Mouse (Mus musculus) Patski (cell line): ENCODE results near the gene Ttc39d. TPM values are rescaled to one million over a fixed set of nuclear protein-coding genes. Genes with fewer than 3 reads are reported as not detected.
"Not testable (repeated sequence)": the region's sequence is repeated elsewhere in the genome, so short reads cannot be mapped to it uniquely, and the experiment has no call there.

Experiments used
- ATAC-seq: fragments of 100-300 bp; one replicate; pipeline ENCODE4 v1.8.0; 2021
- CTCF ChIA-PET: fragments of 350-600 bp; sonication (Branson Sonifier 250); formaldehyde crosslinking; loops from one replicate; lab custom pipeline; 2022; ENCODE audit warnings: inconsistent platforms; lab: Charles Lee
- POLR2A ChIA-PET: fragments of 350-600 bp; sonication (Branson Sonifier 250); formaldehyde crosslinking; loops from one replicate; lab custom pipeline; 2022; ENCODE audit warnings: antibody characterized with exemption, inconsistent platforms; lab: Charles Lee
- DNase-seq: peaks from one replicate; pipeline ENCODE4 v3.0.0-alpha.2; 2011; ENCODE audit warnings: low read depth, low spot score
- H3K27me3 ChIP-seq: fragments of 371-371 bp; one replicate; pipeline ENCODE4 v1.5.1; 2021
- CTCF ChIP-seq: fragments of 100-300 bp; IDR thresholded peaks from one replicate; pipeline ENCODE4 v1.5.1; 2021
- in situ Hi-C: fragments of 300-500 bp; cut with MboI; formaldehyde crosslinking; loops from 3 replicates; pipeline ENCODE4 v1.11.1; 2018; ENCODE audit warnings: low pct_unique_long_range_greater_than_20kb, mixed read lengths
- polyA plus RNA-seq: library from polyadenylated mRNA; unstranded; gene quantifications from one replicate; pipeline ENCODE4 v1.2.3, GENCODE M21; 2021

Gene Ttc39d
- polyA plus RNA-seq, 1 experiment from 2014 or later = 0.14 TPM

DNA sequence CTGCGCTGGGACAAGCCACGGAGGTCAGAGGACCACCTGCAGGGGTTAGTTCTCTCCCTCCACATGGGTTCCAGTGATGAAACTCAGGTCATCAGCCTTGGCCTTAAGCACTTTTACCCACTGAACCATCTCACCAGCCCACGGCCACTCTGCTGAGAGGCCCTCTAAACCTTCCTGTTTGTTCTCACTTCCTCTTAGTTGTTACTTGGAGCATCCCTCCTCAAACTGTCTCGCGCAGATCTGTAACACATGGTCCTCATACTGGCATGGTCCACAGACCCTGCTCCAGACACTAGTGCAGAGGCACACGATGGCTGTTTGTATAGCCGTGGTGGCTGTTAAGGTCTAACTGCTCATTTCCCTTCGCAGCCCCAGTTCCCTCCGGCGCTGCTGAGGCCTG is 23.6 kb upstream of the Ttc39d start:
- in situ Hi-C loops = loop anchor here (5.0 to 25.0 kb wide), 3 partner anchors 136 to 521 kb away; no protein-coding TSS in a partner anchor
- TF ChIP-seq CTCF = no peak
- no peak for ATAC-seq
- no peak for DNase-seq
- no peaks in the 10 kb centered on the region for H3K27me3 ChIP-seq
- ChIA-PET CTCF (no interaction called here), POLR2A (no interaction called here)

DNA sequence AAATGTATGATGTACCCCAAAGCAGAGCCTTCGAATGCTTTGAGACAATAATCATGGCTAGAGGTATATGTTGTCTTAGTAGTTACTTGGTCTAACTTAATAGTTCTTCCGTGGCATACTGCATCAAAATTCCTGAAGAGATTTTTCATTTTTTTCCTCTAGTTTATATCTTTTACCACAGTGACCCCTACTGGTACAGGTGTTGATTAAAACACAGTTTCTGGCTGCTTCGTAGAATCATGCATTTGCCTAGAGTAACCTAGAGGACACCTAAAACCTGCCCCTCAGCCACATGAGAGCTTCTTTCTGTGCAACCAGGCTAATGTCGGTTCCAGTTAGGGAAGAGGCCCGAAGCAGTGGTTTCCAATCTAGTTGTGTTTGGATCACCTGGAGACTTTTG is 14.2 kb upstream of the Ttc39d start:
- TF ChIP-seq CTCF = peak; percentile 55
- in situ Hi-C loops = loop anchor here (5.0 to 25.0 kb wide), 2 partner anchors 331 to 531 kb away; no protein-coding TSS in a partner anchor
- POLR2A ChIA-PET = no interaction called here
- H3K27me3 ChIP-seq = no peaks in the 10 kb centered on the region
- CTCF ChIA-PET = no interaction called here
- ATAC-seq (no peak), DNase-seq (no peak)

DNA sequence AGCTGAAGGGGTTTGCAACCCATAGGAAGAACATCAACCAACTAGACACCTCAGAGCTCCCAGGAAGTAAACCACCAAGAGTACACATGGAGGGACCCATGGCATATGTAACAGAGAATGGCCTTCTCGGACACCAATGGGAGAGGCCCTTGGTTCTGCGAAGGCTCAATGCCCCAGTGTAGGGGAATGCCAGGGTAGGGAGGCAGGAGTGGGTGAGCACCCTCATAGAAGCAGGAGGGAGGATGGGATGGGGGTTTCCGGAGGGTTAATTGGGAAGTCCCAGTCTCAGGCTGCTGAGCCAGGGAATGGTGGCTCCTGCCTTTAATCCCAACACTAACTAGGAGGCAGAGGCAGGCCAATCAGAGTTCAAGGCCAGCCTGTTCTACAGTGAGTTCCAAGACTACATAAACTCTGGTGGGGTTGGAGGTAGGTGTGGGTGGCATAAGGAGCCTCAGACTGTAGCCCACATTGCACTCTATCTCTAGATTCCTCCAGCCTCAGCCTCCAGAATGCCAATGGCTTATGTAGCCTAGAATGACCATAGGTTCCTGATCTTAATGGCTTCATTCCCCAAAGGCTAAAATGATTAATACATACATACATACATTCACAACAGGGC is 8.0 kb upstream of the Ttc39d start:
- no peak for ATAC-seq

DNA sequence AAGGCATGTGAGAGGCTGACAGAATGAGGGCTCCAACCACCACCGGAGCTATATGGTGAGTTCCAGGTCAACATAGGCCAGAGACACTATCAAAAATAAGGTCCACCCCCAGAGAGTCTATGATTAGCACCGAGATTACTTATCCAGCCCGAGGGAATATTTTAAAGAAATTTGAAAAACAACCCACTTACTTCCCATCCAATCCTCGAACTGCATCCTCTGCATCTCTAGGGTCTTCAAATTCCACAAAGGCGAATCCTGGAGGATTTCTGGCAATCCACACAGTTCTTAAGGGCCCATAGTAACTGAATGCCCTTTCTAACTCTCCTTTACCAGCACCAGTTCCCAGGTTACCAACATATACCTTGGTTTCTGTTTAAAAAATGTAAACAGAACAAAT is 1.6 kb upstream of the Ttc39d start:
- ATAC-seq (no peak), DNase-seq (no peak)
- TF ChIP-seq CTCF = no peak
- ChIA-PET CTCF (no interaction called here), POLR2A (no interaction called here)
- in situ Hi-C loops = no loop called here
- H3K27me3 ChIP-seq = no peaks in the 10 kb centered on the region

More for the DNA sequence above, 8.0 kb upstream of the Ttc39d start:
- DNase-seq = no peak
- ChIA-PET POLR2A (no interaction called here), CTCF (no interaction called here)
- no peaks in the 10 kb centered on the region for H3K27me3 ChIP-seq
- no peak for TF ChIP-seq CTCF
- in situ Hi-C loops = loop anchor here (25.0 kb wide), 1 partner anchor 537 kb away; no protein-coding TSS in a partner anchor

DNA sequence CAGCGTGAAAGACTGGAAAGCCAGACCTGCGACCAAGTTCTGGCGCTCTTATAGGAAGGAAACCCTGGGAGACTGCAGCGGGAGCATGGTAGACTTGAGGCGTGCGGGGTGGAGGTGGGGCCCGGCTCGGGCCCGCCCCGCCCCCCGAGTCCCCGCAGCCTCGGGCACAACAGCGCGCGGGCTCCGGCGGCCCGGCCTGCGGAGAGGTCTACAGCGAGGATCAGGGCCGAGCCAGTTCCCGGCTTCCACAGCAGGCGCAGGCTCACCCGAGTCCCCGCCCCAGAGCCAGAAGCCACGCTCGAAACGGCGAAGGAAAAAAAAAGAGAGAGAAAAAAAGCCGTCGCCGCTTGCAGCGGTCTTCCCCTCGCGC is 974 bp upstream of the Ttc39d start:
- ChIA-PET CTCF (no interaction called here), POLR2A (interaction anchor here (1.0 kb wide), 1 partner anchor 18 kb away, joined by 3 read pairs; no protein-coding TSS in a partner anchor)
- DNase-seq (no peak), ATAC-seq (peak; percentile 64)
- no peaks in the 10 kb centered on the region for H3K27me3 ChIP-seq
- in situ Hi-C loops = no loop called here
- TF ChIP-seq CTCF = no peak

DNA sequence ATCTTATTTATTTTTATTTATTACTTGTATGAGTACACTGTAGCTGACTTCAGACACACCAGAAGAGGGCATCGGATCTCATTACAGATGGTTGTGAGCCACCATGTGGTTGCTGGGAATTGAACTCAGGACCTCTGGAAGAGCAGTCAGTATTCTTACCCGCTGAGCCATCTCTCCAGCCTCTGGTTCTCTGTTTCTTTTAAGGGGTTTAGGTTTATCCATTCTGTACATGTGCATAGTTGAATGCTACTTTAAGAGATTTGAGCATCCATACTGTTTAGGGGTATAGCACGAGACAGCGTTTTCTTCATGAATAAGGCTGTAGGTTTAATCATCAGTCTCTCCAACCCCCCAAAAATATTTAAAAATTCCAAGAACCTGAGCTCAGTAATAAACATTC is 6.7 kb downstream of the Ttc39d start:
- CTCF ChIA-PET, DNase-seq, ATAC-seq, in situ Hi-C loops, POLR2A ChIA-PET, H3K27me3 ChIP-seq: not testable (repeated sequence)

DNA sequence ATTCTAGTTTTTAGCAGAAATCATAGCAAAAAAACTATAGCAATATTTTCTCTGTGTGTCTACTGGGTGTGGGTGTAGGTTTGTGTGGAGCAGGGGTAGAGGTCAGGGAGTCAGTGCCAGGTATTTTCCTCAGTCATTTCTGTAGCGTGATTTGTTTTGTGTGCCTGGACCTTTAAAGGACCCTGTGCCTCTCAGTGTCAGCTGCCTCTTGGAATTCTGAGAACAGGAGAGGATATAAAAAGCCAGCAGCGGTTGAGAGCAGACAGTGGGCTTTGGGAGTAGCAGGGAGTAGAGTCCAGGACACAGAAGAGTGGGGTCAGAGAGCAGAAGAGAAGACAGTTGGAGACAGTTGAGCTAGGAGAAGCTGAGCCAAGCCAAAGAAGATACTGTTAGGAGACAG is 12.9 kb downstream of the Ttc39d start:
- H3K27me3 ChIP-seq = no peaks in the 10 kb centered on the region
- no peak for TF ChIP-seq CTCF
- CTCF ChIA-PET = no interaction called here
- ATAC-seq = no peak
- POLR2A ChIA-PET = interaction anchor here (1.2 kb wide), 1 partner anchor 13 kb away, joined by 3 read pairs; the partner anchor contains the start of genes Srsf7 and Ttc39d
- no peak for DNase-seq
- in situ Hi-C loops = no loop called here

DNA sequence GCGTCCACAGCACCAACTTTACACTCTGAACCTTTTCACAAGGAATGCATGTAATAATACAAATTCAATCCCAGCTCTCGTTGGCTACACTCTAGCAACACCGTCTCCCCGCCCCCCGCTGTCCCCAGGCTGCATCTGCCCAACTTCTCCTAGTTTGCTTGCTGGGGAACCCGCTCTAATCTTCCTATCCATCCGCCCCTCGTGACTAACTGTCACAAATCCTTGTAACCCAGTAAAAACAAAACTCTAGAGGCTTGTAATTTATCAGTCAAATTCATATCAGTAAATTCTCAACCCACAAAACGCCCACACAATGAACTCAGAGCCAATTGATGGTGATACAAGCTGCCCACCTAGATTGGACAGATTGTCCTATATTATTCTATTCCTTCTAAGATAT is 13.9 kb downstream of the Ttc39d start:
- no peak for ATAC-seq
- POLR2A ChIA-PET = no interaction called here

DNA sequence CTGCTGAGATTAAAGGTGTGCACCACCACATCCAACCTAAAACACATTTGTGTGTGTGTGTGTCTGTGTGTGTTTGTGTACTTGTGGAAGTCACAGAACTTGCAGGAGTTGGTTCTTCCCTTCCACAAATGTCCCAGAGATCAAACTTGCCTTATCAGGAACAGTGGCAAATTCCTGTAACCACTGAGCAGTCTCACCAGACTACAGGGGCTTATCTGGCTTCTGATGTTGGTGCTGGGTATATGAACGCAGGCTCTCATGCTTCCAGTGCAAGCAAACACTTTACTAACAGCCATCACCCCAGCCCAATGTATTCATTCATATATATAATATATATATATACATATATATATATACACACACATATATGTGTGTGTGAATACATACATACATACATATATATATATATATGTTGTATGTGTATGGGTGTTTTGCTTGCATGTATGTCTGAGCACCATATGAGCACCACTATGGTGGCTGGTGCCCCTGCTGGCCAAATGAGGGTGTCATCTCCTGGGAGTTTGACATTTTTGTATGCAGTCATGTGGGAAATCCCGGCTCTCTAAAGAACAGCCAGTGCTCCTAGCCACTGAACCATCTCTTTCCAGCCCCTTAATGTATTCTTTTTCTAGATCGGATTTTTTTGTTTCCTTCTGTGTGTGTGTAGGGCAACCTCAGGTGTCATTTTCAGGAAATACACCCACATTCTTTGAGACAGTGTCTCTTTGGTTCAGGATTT is 14.8 kb downstream of the Ttc39d start:
- peak; percentile 62 for TF ChIP-seq CTCF
- no peak for ATAC-seq
- no peak for DNase-seq
- ChIA-PET POLR2A (interaction anchor here (0.6 kb wide), 1 partner anchor 211 kb away, joined by 3 read pairs; no protein-coding TSS in a partner anchor), CTCF (no interaction called here)
- H3K27me3 ChIP-seq = no peaks in the 10 kb centered on the region
- in situ Hi-C loops = no loop called here

More for the DNA sequence above, 13.9 kb downstream of the Ttc39d start:
- DNase-seq = no peak
- H3K27me3 ChIP-seq = no peaks in the 10 kb centered on the region
- TF ChIP-seq CTCF = no peak
- in situ Hi-C loops = no loop called here
- CTCF ChIA-PET = no interaction called here

DNA sequence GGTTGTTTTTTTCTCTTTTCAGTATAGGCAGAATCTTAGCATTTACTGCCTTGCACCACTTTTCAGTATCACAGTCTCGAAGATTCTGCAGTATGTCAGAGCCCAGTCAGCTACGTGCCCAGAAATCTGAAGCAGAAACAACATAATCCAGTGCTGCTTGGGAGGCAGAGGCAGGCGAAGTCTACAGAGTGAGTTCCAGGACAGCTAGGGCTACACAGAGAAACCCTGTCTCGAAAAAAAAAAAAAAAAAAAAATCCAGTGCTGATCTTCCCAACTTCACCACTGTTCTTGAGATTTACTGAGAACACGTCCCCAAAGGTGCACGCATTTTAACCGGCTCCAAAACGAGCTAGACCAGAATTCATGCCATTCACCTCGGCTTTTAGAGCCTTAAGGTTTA is 16.6 kb downstream of the Ttc39d start:
- in situ Hi-C loops = no loop called here
- CTCF ChIA-PET = interaction anchor here (0.6 to 2.1 kb wide), 3 partner anchors 11 to 1633 kb away, joined by 3 to 4 read pairs (median 3); no protein-coding TSS in a partner anchor
- no peaks in the 10 kb centered on the region for H3K27me3 ChIP-seq
- POLR2A ChIA-PET = interaction anchor here (0.6 to 1.7 kb wide), 2 partner anchors 12 to 30 kb away, joined by 4 to 5 read pairs; no protein-coding TSS in a partner anchor
- no peak for TF ChIP-seq CTCF
- DNase-seq (no peak), ATAC-seq (peak; percentile 13)
